Mouse (Mus musculus) cortical plate, adult 2 months (tissue): ENCODE results near the gene Ifna7.

ENCODE experiments used
- CTCF ChIP-seq: fragments of 200-500 bp; IDR thresholded peaks from 2 replicates; pipeline ENCODE4 v1.5.1; 2011; ENCODE audit warnings: mild to moderate bottlenecking, control low read depth, low read length; ENCODE audit not compliant: insufficient read depth; ENCODE audit errors: extremely low read depth
- POLR2A ChIP-seq: fragments of 200-500 bp; IDR thresholded peaks from 2 replicates; pipeline ENCODE4 v1.6.1; 2011; ENCODE audit warnings: mild to moderate bottlenecking, low read length, control low read depth; ENCODE audit not compliant: insufficient read depth; ENCODE audit errors: extremely low read depth

- TF ChIP-seq CTCF, result no peak
- TF ChIP-seq POLR2A, result no peak
Observed at GRCm38 (mm10) chr4:88819659-88820058, 3.6 kb downstream of the Ifna7 start, which contains the start of gene Ifna11.
